Mouse (Mus musculus): Measurements from ENCODE around the gene Cd8a. TPM values are rescaled to one million over a fixed set of nuclear protein-coding genes. Genes with fewer than 3 reads are reported as not detected.

The Cd8a gene
- total RNA-seq, 2 experiments from 2014 or later: not detected

DNA sequence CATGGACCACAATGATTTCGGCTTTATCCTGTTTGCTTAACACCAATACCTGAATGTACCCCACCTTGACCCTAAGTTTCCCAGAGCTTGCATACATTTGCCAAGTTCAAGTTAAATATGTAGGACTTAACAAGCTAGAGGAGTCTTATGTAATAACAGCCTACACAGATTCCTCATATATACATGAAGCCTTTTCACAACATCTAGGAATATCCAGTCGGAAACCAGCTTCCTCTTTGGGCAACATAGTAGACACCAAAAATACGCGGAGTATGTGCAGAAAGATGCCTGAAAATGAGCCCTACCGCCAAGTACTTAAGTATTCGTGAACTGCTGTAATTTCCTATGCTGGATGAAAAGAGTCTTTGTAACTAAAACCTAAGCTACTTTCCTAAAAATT is 52.5 kb downstream of the Cd8a start:
- Histone ChIP-seq H3K27ac (no peak overlapping the region), H3K4me3 (no peak overlapping the region)
- intact Hi-C loops (cut with DNase I): no loop called here
- DNase-seq: no peak
- TF ChIP-seq CTCF (IDR thresholded peaks at IDR 0.05): no peak

- intact Hi-C loops (cut with DNase I): no loop called here
- no peak for TF ChIP-seq CTCF (IDR thresholded peaks at IDR 0.05)
- Histone ChIP-seq H3K4me3 (no peak overlapping the region), H3K27ac (peak overlapping the region; percentile 1; the same call in 1 of the 2 replicates)
- no peak for DNase-seq
Measured at GRCm38 (mm10) chr6:71427996-71428725, 54.9 kb downstream of the Cd8a start.

Other genes with a start within 250 kb of the Cd8a start
- gene Thnsl2, start 229.0 kb upstream of the Cd8a start, total RNA-seq (2021): 1 to 10 TPM; 5.3 to 8.2 TPM
- gene Fabp1, start 173.6 kb upstream of the Cd8a start, total RNA-seq (2021): not detected
- 10 to 100 TPM; 23.7 to 33.6 TPM for gene Krcc1, start 101.8 kb upstream of the Cd8a start, total RNA-seq (2021)
- 100 to 1,000 TPM; 370 to 385 TPM for gene Smyd1, start 51.2 kb upstream of the Cd8a start, total RNA-seq (2021)
- gene Cd8b1, start 50.6 kb upstream of the Cd8a start, total RNA-seq (2021): not detected
- 100 to 1,000 TPM; 114 to 132 TPM for gene Rmnd5a, start 67.2 kb downstream of the Cd8a start, total RNA-seq (2021)
- gene Rnf103, start 120.5 kb downstream of the Cd8a start, total RNA-seq (2021): 10 to 100 TPM; 20.2 to 20.3 TPM
- 10 to 100 TPM; 41.9 to 45.6 TPM for gene Chmp3, start 170.4 kb downstream of the Cd8a start, total RNA-seq (2021)